Mouse (Mus musculus): ENCODE measurements around the gene 2300002M23Rik. TPM values are rescaled to one million over a fixed set of nuclear protein-coding genes. Genes with fewer than 3 reads are reported as not detected.

Gene 2300002M23Rik
- total and polyA plus RNA-seq, 3 experiments, result 0.27 TPM; not detected in 2

GRCm38 (mm10) chr17:35544001-35544400 lies 23.2 kb upstream of the 2300002M23Rik start:
- no peak overlapping the region for H3K4me3 ChIP-seq (ENCODE audit: low read depth, low read length)
- no peak for DNase-seq (ENCODE audit: low spot score)

GRCm38 (mm10) chr17:35544680-35545079 lies 22.6 kb upstream of the 2300002M23Rik start:
- peak; percentile 31 for DNase-seq (ENCODE audit: low spot score)

More at GRCm38 (mm10) chr17:35544001-35544400, 23.2 kb upstream of the 2300002M23Rik start:
- Histone ChIP-seq H3K36me3 (replicated peaks) (no peaks in the 10 kb centered on the region), H3K9me3 (replicated peaks) (no peaks in the 10 kb centered on the region), H3K4me1 (ENCODE audit: insufficient read depth, low read depth, low read length) (no peaks in the 10 kb centered on the region), H3K27me3 (ENCODE audit: insufficient read depth, low read length) (peaks cover 6% of the 10 kb centered on the region)
- TF ChIP-seq GATA1 (IDR thresholded peaks at IDR 0.05; ENCODE audit: borderline replicate concordance, low read length) (no peak), POLR2AphosphoS5 (IDR thresholded peaks at IDR 0.05; ENCODE audit: insufficient replicate concordance, low read depth, low read length) (no peak), CTCF (IDR thresholded peaks at IDR 0.05; ENCODE audit: low read depth, low read length) (no peak), GATA2 (IDR thresholded peaks at IDR 0.05; ENCODE audit: borderline replicate concordance, low read depth, low read length) (no peak), TAL1 (conservative IDR thresholded peaks at IDR 0.05; ENCODE audit: low read depth, low read length) (no peak)
- no peak for ATAC-seq (ENCODE audit: extremely low read depth, insufficient number of reproducible peaks, low FRiP score, poor library complexity, severe bottlenecking)

GRCm38 (mm10) chr17:35547465-35547864 lies 19.8 kb upstream of the 2300002M23Rik start:
- DNase-seq (ENCODE audit: low spot score) (no peak), ATAC-seq (ENCODE audit: extremely low read depth, insufficient number of reproducible peaks, low FRiP score, poor library complexity, severe bottlenecking) (no peak)
- Histone ChIP-seq H3K27me3 (ENCODE audit: insufficient read depth, low read length) (peaks cover 6% of the 10 kb centered on the region; the same call in 1 of the 2 replicates), H3K4me3 (ENCODE audit: low read depth, low read length) (no peak overlapping the region), H3K36me3 (replicated peaks) (no peaks in the 10 kb centered on the region), H3K9me3 (replicated peaks) (no peaks in the 10 kb centered on the region), H3K4me1 (ENCODE audit: insufficient read depth, low read depth, low read length) (no peaks in the 10 kb centered on the region)
- TF ChIP-seq CTCF (IDR thresholded peaks at IDR 0.05; ENCODE audit: low read depth, low read length) (no peak), POLR2AphosphoS5 (IDR thresholded peaks at IDR 0.05; ENCODE audit: insufficient replicate concordance, low read depth, low read length) (no peak), TAL1 (conservative IDR thresholded peaks at IDR 0.05; ENCODE audit: low read depth, low read length) (no peak), GATA2 (IDR thresholded peaks at IDR 0.05; ENCODE audit: borderline replicate concordance, low read depth, low read length) (no peak), GATA1 (IDR thresholded peaks at IDR 0.05; ENCODE audit: borderline replicate concordance, low read length) (no peak)

More at GRCm38 (mm10) chr17:35544680-35545079, 22.6 kb upstream of the 2300002M23Rik start:
- Histone ChIP-seq H3K27me3 (ENCODE audit: insufficient read depth, low read length) (peaks cover 1% of the 10 kb centered on the region; the same call in 1 of the 2 replicates), H3K36me3 (replicated peaks) (no peaks in the 10 kb centered on the region), H3K4me1 (ENCODE audit: insufficient read depth, low read depth, low read length) (no peaks in the 10 kb centered on the region), H3K9me3 (replicated peaks) (no peaks in the 10 kb centered on the region), H3K4me3 (ENCODE audit: low read depth, low read length) (no peak overlapping the region)
- ATAC-seq (ENCODE audit: extremely low read depth, insufficient number of reproducible peaks, low FRiP score, poor library complexity, severe bottlenecking), result no peak
- TF ChIP-seq CTCF (IDR thresholded peaks at IDR 0.05; ENCODE audit: low read depth, low read length), result peak; percentile 63
- no peak for TF ChIP-seq GATA1 (IDR thresholded peaks at IDR 0.05; ENCODE audit: borderline replicate concordance, low read length)

GRCm38 (mm10) chr17:35548636-35549035 lies 18.6 kb upstream of the 2300002M23Rik start:
- DNase-seq (ENCODE audit: low spot score) (no peak), ATAC-seq (ENCODE audit: extremely low read depth, insufficient number of reproducible peaks, low FRiP score, poor library complexity, severe bottlenecking) (no peak)
- Histone ChIP-seq H3K9me3 (replicated peaks) (no peaks in the 10 kb centered on the region), H3K27me3 (ENCODE audit: insufficient read depth, low read length) (peaks cover 6% of the 10 kb centered on the region; the same call in 1 of the 2 replicates), H3K36me3 (replicated peaks) (no peaks in the 10 kb centered on the region), H3K4me1 (ENCODE audit: insufficient read depth, low read depth, low read length) (no peaks in the 10 kb centered on the region), H3K4me3 (ENCODE audit: low read depth, low read length) (no peak overlapping the region)
- no peak for TF ChIP-seq GATA1 (IDR thresholded peaks at IDR 0.05; ENCODE audit: borderline replicate concordance, low read length)
- TF ChIP-seq POLR2AphosphoS5 (IDR thresholded peaks at IDR 0.05; ENCODE audit: insufficient replicate concordance, low read depth, low read length), result no peak
- TF ChIP-seq TAL1 (conservative IDR thresholded peaks at IDR 0.05; ENCODE audit: low read depth, low read length), result no peak
- TF ChIP-seq CTCF (IDR thresholded peaks at IDR 0.05; ENCODE audit: low read depth, low read length), result no peak
- no peak for TF ChIP-seq GATA2 (IDR thresholded peaks at IDR 0.05; ENCODE audit: borderline replicate concordance, low read depth, low read length)

GRCm38 (mm10) chr17:35549437-35550142 lies 17.7 kb upstream of the 2300002M23Rik start:
- no peaks in the 10 kb centered on the region for H3K9me3 ChIP-seq (replicated peaks)
- no peaks in the 10 kb centered on the region for H3K4me1 ChIP-seq (ENCODE audit: insufficient read depth, low read depth, low read length)
- H3K36me3 ChIP-seq (replicated peaks), result no peaks in the 10 kb centered on the region
- TF ChIP-seq CTCF (IDR thresholded peaks at IDR 0.05; ENCODE audit: low read depth, low read length) (no peak), TAL1 (conservative IDR thresholded peaks at IDR 0.05; ENCODE audit: low read depth, low read length) (no peak), GATA1 (IDR thresholded peaks at IDR 0.05; ENCODE audit: borderline replicate concordance, low read length) (no peak), POLR2AphosphoS5 (IDR thresholded peaks at IDR 0.05; ENCODE audit: insufficient replicate concordance, low read depth, low read length) (no peak), GATA2 (IDR thresholded peaks at IDR 0.05; ENCODE audit: borderline replicate concordance, low read depth, low read length) (no peak)
- no peak overlapping the region for H3K4me3 ChIP-seq (ENCODE audit: low read depth, low read length)
- peaks cover 6% of the 10 kb centered on the region; the same call in 1 of the 2 replicates for H3K27me3 ChIP-seq (ENCODE audit: insufficient read depth, low read length)
- no peak for DNase-seq (ENCODE audit: low spot score)
- no peak for ATAC-seq (ENCODE audit: extremely low read depth, insufficient number of reproducible peaks, low FRiP score, poor library complexity, severe bottlenecking)

- Histone ChIP-seq H3K27me3 (ENCODE audit: insufficient read depth, low read length) (peaks cover 6% of the 10 kb centered on the region; the same call in 1 of the 2 replicates), H3K4me1 (ENCODE audit: insufficient read depth, low read depth, low read length) (no peaks in the 10 kb centered on the region), H3K4me3 (ENCODE audit: low read depth, low read length) (no peak overlapping the region), H3K36me3 (replicated peaks) (no peaks in the 10 kb centered on the region), H3K9me3 (replicated peaks) (no peaks in the 10 kb centered on the region)
- TF ChIP-seq POLR2AphosphoS5 (IDR thresholded peaks at IDR 0.05; ENCODE audit: insufficient replicate concordance, low read depth, low read length) (no peak), GATA2 (IDR thresholded peaks at IDR 0.05; ENCODE audit: borderline replicate concordance, low read depth, low read length) (no peak), GATA1 (IDR thresholded peaks at IDR 0.05; ENCODE audit: borderline replicate concordance, low read length) (no peak), CTCF (IDR thresholded peaks at IDR 0.05; ENCODE audit: low read depth, low read length) (no peak), TAL1 (conservative IDR thresholded peaks at IDR 0.05; ENCODE audit: low read depth, low read length) (no peak)
- DNase-seq (ENCODE audit: low spot score) (no peak), ATAC-seq (ENCODE audit: extremely low read depth, insufficient number of reproducible peaks, low FRiP score, poor library complexity, severe bottlenecking) (no peak)
These were observed 17.1 kb upstream of the 2300002M23Rik start for GRCm38 (mm10) chr17:35550143-35550494.
